Mouse (Mus musculus) liver, embryonic 14.5 days (tissue): ENCODE measurements around the gene Smoc1. TPM values are rescaled to one million over a fixed set of nuclear protein-coding genes. Genes with fewer than 3 reads are reported as not detected.

Experiments used
- ATAC-seq: fragments of 200-750 bp; cut with Nextera tagmentation; 2 replicates; pipeline ENCODE4 v1.8.0; 2017; ENCODE audit warnings: moderate number of reproducible peaks, mild to moderate bottlenecking, moderate library complexity; ENCODE audit not compliant: insufficient read depth
- DNase-seq, 3 experiments: peaks; one replicate each; pipeline ENCODE4 v3.0.0-alpha.2; 2012 to 2013; ENCODE audit warnings: low read depth in 3 of 3, low spot score in 3 of 3
- H3K27ac ChIP-seq: fragments of 300-500 bp; sonication (generic); 2 replicates; pipeline ENCODE4 v1.5.1; 2014; ENCODE audit warnings: moderate library complexity, mild to moderate bottlenecking, control low read depth, inconsistent platforms
- H3K27me3 ChIP-seq: fragments of 300-500 bp; sonication (generic); 2 replicates; pipeline ENCODE4 v1.6.1; 2014; ENCODE audit warnings: mild to moderate bottlenecking, low read length, moderate library complexity; ENCODE audit not compliant: control insufficient read depth, insufficient read depth
- H3K36me3 ChIP-seq: fragments of 300-500 bp; sonication (generic); replicated peaks from 2 replicates; pipeline ENCODE4 v1.6.1; 2014; ENCODE audit warnings: low read depth; ENCODE audit not compliant: control insufficient read depth, insufficient read depth
- H3K4me1 ChIP-seq, 2 experiments: fragments of 200-500 bp in 1 of 2; fragments of 300-500 bp in 1 of 2; sonication (generic) in 1 of 2; replicated peaks; 2 replicates each; pipeline ENCODE4 v1.6.1; 2012 to 2014; ENCODE audit warnings: antibody characterized with exemption in 1 of 2, inconsistent platforms in 1 of 2, low read length in 1 of 2; ENCODE audit not compliant: control insufficient read depth in 2 of 2, insufficient read depth in 2 of 2
- H3K4me2 ChIP-seq: fragments of 300-500 bp; sonication (generic); 2 replicates; pipeline ENCODE4 v1.6.1; 2014; ENCODE audit warnings: low read depth, mild to moderate bottlenecking, control low read depth, moderate library complexity
- H3K4me3 ChIP-seq, 2 experiments: fragments of 200-500 bp in 1 of 2; fragments of 300-500 bp in 1 of 2; sonication (generic) in 1 of 2; 2 replicates each; pipeline ENCODE4 v1.5.1; 2012 to 2014; ENCODE audit warnings: low read depth in 2 of 2, low read length in 2 of 2, mild to moderate bottlenecking in 2 of 2, control low read depth in 1 of 2, inconsistent platforms in 1 of 2, moderate library complexity in 1 of 2; ENCODE audit not compliant: insufficient read depth in 1 of 2
- H3K9ac ChIP-seq: fragments of 300-500 bp; sonication (generic); replicated peaks from 2 replicates; pipeline ENCODE4 v1.6.1; 2014; ENCODE audit warnings: mild to moderate bottlenecking, control low read depth, moderate library complexity
- H3K9me3 ChIP-seq: fragments of 300-500 bp; sonication (generic); 2 replicates; pipeline ENCODE4 v1.6.1; 2016; ENCODE audit warnings: low read length, mixed read lengths; ENCODE audit not compliant: control insufficient read depth
- CTCF ChIP-seq: IDR thresholded peaks from 2 replicates; pipeline ENCODE4 v1.5.1; 2016; ENCODE audit warnings: antibody characterized with exemption, low read depth, control low read depth
- EP300 ChIP-seq: IDR thresholded peaks from 2 replicates; pipeline ENCODE4 v1.6.1; 2016; ENCODE audit warnings: antibody characterized with exemption, low read depth
- WGBS: fragments of 180-500 bp; shearing (Covaris S2); extraction: QIAGEN DNeasy Blood & Tissue Kit; methylation state at CpG from one replicate; pipeline ENCODE4 v1.1.7; 2014; ENCODE audit not compliant: insufficient replicate concordance; 5-methylcytosine and 5-hydroxymethylcytosine counted together
- polyA plus RNA-seq, 2 experiments: library from polyadenylated mRNA; depleted of rRNA in 1 of 2; stranded (reverse) in 1 of 2; unstranded in 1 of 2; fragments of >200 nt; fragmentation: Nextera tagmentation in 1 of 2; extraction: Ambion mirVana in 1 of 2; gene quantifications; 2 replicates each; pipeline versions ENCODE4 v1.2.1 to v1.2.3; 2012 to 2014

Smoc1 gene
- polyA plus RNA-seq, 2 experiments = 4.6 to 6.9 TPM

- H3K9ac ChIP-seq = no peak overlapping the region
- no peaks in the 10 kb centered on the region for H3K27me3 ChIP-seq
- DNase-seq (no peak), ATAC-seq (no peak)
- TF ChIP-seq CTCF = no peak
- TF ChIP-seq EP300 = no peak
- H3K27ac ChIP-seq = no peak overlapping the region
- WGBS = 19% methylated on average over 2 of the region's 2 CpGs
- no peak overlapping the region for H3K4me3 ChIP-seq
- H3K4me1 ChIP-seq = no peaks in the 10 kb centered on the region
- no peak overlapping the region for H3K4me2 ChIP-seq
- H3K9me3 ChIP-seq = no peaks in the 10 kb centered on the region
- no peaks in the 10 kb centered on the region for H3K36me3 ChIP-seq
Observed at GRCm38 (mm10) chr12:81208559-81208958, 182.0 kb downstream of the Smoc1 start.

GRCm38 (mm10) chr12:81219339-81219738, 192.7 kb downstream of the Smoc1 start:
- H3K4me3 ChIP-seq = no peak overlapping the region
- H3K27me3 ChIP-seq = no peaks in the 10 kb centered on the region
- H3K36me3 ChIP-seq = no peaks in the 10 kb centered on the region
- no peak for TF ChIP-seq CTCF
- no peak for TF ChIP-seq EP300
- no peak for ATAC-seq
- H3K4me2 ChIP-seq = no peak overlapping the region
- no peak overlapping the region for H3K27ac ChIP-seq
- DNase-seq = no peak
- no peaks in the 10 kb centered on the region for H3K9me3 ChIP-seq
- no peak overlapping the region for H3K9ac ChIP-seq
- WGBS = 51% methylated on average over 4 of the region's 4 CpGs
- H3K4me1 ChIP-seq = no peaks in the 10 kb centered on the region

- no peaks in the 10 kb centered on the region for H3K27me3 ChIP-seq
- H3K4me3 ChIP-seq = no peak overlapping the region
- 35% methylated on average over 2 of the region's 2 CpGs for WGBS
- DNase-seq (no peak), ATAC-seq (no peak)
- TF ChIP-seq CTCF (no peak), EP300 (no peak)
- H3K9ac ChIP-seq = no peak overlapping the region
- no peak overlapping the region for H3K4me2 ChIP-seq
- H3K36me3 ChIP-seq = no peaks in the 10 kb centered on the region
- H3K27ac ChIP-seq = no peak overlapping the region
- no peaks in the 10 kb centered on the region for H3K4me1 ChIP-seq
- H3K9me3 ChIP-seq = no peaks in the 10 kb centered on the region
Observed at GRCm38 (mm10) chr12:81223276-81223675, 196.7 kb downstream of the Smoc1 start.

GRCm38 (mm10) chr12:81224843-81225242, 198.2 kb downstream of the Smoc1 start:
- Histone ChIP-seq H3K4me2 (no peak overlapping the region), H3K4me3 (no peak overlapping the region), H3K4me1 (no peaks in the 10 kb centered on the region), H3K27me3 (no peaks in the 10 kb centered on the region), H3K9me3 (no peaks in the 10 kb centered on the region), H3K27ac (no peak overlapping the region), H3K36me3 (no peaks in the 10 kb centered on the region), H3K9ac (no peak overlapping the region)
- ATAC-seq (no peak), DNase-seq (no peak)
- TF ChIP-seq EP300 (no peak), CTCF (no peak)
- 46% methylated on average over 2 of the region's 2 CpGs for WGBS

- 41% methylated on average over 6 of the region's 6 CpGs for WGBS
- Histone ChIP-seq H3K4me2 (no peak overlapping the region), H3K9me3 (no peaks in the 10 kb centered on the region), H3K27ac (no peak overlapping the region), H3K4me1 (no peaks in the 10 kb centered on the region), H3K4me3 (no peak overlapping the region), H3K27me3 (no peaks in the 10 kb centered on the region), H3K9ac (no peak overlapping the region), H3K36me3 (no peaks in the 10 kb centered on the region)
- DNase-seq (no peak), ATAC-seq (no peak)
- no peak for TF ChIP-seq CTCF
- TF ChIP-seq EP300 = no peak
Observed at GRCm38 (mm10) chr12:81225966-81226577, 199.5 kb downstream of the Smoc1 start.
